Mouse (Mus musculus) heart, adult 2 months (tissue): ENCODE data around the gene Rfxank.

ENCODE experiments used
- CTCF ChIP-seq: fragments of 200-600 bp; IDR thresholded peaks from 2 replicates; pipeline ENCODE4 v1.8.1; 2022; ENCODE audit warnings: antibody characterized with exemption, mild to moderate bottlenecking, moderate library complexity
- EP300 ChIP-seq: fragments of 200-500 bp; IDR thresholded peaks from 2 replicates; pipeline ENCODE4 v1.6.1; 2011; ENCODE audit warnings: low read depth, low read length, control low read depth; ENCODE audit not compliant: insufficient read depth
- POLR2A ChIP-seq: fragments of 200-500 bp; IDR thresholded peaks from 2 replicates; pipeline ENCODE4 v1.6.1; 2011; ENCODE audit warnings: mild to moderate bottlenecking, low read depth, low read length, control low read depth; ENCODE audit not compliant: insufficient read depth

DNA sequence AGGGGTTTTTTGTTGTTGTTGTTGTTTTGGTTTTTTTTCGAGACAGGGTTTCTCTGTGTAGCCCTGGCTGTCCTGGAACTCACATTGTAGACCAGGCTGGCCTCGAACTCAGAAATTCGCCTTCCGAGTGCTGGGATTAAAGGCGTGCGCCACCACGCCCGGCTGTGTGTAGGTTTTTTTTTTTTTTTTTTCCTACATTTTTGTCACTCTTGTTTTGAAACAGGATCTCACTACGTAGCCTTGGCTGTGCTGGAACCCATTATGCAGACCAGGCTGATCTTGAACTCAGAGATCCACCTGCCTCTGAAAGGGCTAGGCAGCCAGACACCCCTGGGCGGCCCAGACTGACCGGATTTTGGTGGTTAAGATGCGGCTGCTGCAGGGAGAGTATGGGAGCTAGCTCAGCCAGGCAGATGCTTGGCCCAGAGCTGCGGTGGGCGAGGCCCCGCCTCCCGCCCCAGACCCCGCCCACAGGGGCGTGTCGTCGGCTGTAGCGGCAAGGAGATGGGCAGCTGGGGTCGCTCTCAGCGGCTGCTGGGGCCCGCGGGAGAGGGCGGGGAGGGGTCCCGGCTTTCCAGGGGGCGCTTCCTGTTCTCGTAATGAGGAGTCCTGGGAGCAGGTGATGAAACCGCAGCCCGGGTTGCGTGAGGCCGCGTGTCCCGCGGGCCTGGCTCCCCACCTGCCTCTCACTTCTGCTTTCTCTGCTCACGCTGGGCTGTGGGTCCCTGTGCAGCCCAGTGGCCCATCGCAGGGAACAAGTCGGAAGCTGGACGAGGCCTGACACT is 19.3 kb upstream of the Rfxank start:
- no peak for TF ChIP-seq CTCF
- no peak for TF ChIP-seq POLR2A
- TF ChIP-seq EP300: no peak
